Mouse (Mus musculus): ENCODE measurements around the gene Irgc1. TPM values are rescaled to one million over a fixed set of nuclear protein-coding genes. Genes with fewer than 3 reads are reported as not detected.

Gene Irgc1
- total RNA-seq, 1 experiment = not detected

DNA sequence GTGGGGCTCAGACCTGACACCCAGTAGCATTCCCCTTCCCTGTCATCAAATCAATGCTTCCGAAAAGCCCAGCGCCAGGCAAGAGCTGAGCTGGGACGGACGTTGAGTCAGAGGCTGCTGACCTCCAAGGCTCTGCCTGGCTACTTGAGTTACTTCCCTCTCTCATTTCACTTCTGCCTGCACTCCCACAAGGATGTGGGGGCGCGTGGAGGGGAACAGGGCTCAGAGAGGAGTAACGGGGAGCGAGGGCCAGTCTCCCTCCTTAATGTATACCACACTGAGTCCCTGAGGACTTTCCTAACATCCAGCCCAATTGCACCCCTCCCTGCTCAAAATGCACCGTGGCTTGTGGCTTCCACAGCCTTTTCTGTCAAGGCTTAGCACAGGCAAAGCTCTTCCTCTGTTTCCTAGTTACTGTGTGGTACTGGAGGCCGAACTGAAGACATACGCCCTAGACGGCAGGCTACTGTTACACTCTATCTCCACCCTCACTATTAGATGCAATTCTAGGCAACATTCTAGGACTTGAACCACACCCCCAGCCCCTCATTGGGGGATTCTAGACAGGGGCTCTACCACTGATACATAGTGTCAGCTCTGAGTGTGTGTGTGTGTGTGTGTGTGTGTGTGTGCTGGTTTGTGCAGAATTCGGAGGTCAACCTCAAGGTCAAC lies 62.4 kb downstream of the Irgc1 start:
- H3K36me3 ChIP-seq (ENCODE audit: control insufficient read depth, insufficient read depth, low read length, poor library complexity, severe bottlenecking) = no peaks in the 10 kb centered on the region
- in situ Hi-C loops (cut with MboI; ENCODE audit: low sequenced_read_pairs in 2 of 2, unreplicated experiment in 2 of 2) = no loop called here
- no peak for DNase-seq (ENCODE audit: low read depth, low spot score)
- no peak overlapping the region for H3K9ac ChIP-seq (ENCODE audit: insufficient read depth, low read depth, low read length, poor library complexity, severe bottlenecking)
- no peak overlapping the region for H3K27ac ChIP-seq (ENCODE audit: insufficient read depth, low read depth, low read length, poor library complexity, severe bottlenecking)
- no peaks in the 10 kb centered on the region for H3K9me3 ChIP-seq (ENCODE audit: control insufficient read depth, insufficient read depth, low read depth, low read length)
- no peak overlapping the region for H3K4me3 ChIP-seq (ENCODE audit: insufficient read depth in 1 of 2, low read depth in 1 of 2, low read length in 2 of 2, poor library complexity in 1 of 2, severe bottlenecking in 1 of 2)
- TF ChIP-seq ZNF384 (IDR thresholded peaks at IDR 0.05; ENCODE audit: low read depth, low read length) = no peak
- TF ChIP-seq HCFC1 (IDR thresholded peaks at IDR 0.05; ENCODE audit: borderline replicate concordance, insufficient read depth, low read length) = no peak
- TF ChIP-seq ZC3H11A (IDR thresholded peaks at IDR 0.05; ENCODE audit: borderline replicate concordance, low read depth, low read length) = no peak
- no peak for TF ChIP-seq MAFK (IDR thresholded peaks at IDR 0.05; ENCODE audit: insufficient read depth, low read depth, low read length)
- no peak for TF ChIP-seq CHD2 (IDR thresholded peaks at IDR 0.05; ENCODE audit: low read depth, low read length)
- H3K4me1 ChIP-seq (ENCODE audit: control insufficient read depth in 2 of 2, insufficient read depth in 2 of 2, low read length in 2 of 2, poor library complexity in 1 of 2) = peaks cover 0 to 4% of the 10 kb centered on the region in 2 experiments; a peak in 1 of 4 replicates

DNA sequence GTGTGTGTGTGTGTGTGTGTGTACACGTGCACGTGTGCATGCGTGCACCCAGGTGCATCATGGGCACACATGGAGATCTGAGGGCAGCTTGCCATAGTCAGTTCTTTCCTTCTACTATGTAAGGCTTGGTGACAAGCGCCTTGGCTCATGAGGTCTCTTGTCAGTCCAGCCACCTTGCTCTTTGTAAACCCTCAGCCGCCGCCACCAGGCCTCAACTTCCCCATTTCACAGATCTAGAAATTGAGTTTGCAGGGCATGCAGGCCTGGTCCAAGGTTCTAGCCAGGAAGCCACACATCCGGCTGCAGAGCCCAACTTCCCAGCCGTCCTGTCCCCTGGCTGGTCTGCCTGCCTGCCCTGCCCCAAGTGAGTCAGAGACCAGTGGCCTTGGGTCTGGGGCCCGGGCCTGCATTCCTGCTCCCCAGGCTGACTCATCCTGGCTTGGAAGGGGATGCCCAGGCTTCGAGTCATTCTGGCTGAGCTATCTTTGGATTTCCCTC lies 65.0 kb downstream of the Irgc1 start:
- H3K4me3 ChIP-seq (ENCODE audit: insufficient read depth in 1 of 2, low read depth in 1 of 2, low read length in 2 of 2, poor library complexity in 1 of 2, severe bottlenecking in 1 of 2) = no peak overlapping the region
- no peaks in the 10 kb centered on the region for H3K9me3 ChIP-seq (ENCODE audit: control insufficient read depth, insufficient read depth, low read depth, low read length)
- H3K27ac ChIP-seq (ENCODE audit: insufficient read depth, low read depth, low read length, poor library complexity, severe bottlenecking) = no peak overlapping the region
- H3K36me3 ChIP-seq (ENCODE audit: control insufficient read depth, insufficient read depth, low read length, poor library complexity, severe bottlenecking) = no peaks in the 10 kb centered on the region
- H3K4me1 ChIP-seq (ENCODE audit: control insufficient read depth in 2 of 2, insufficient read depth in 2 of 2, low read length in 2 of 2, poor library complexity in 1 of 2) = peaks cover 0 to 11% of the 10 kb centered on the region in 2 experiments; a peak in 1 of 4 replicates
- in situ Hi-C loops (cut with MboI; ENCODE audit: low sequenced_read_pairs in 2 of 2, unreplicated experiment in 2 of 2) = no loop called here
- TF ChIP-seq MAFK (IDR thresholded peaks at IDR 0.05; ENCODE audit: insufficient read depth, low read depth, low read length) (no peak), ZC3H11A (IDR thresholded peaks at IDR 0.05; ENCODE audit: borderline replicate concordance, low read depth, low read length) (no peak), CHD2 (IDR thresholded peaks at IDR 0.05; ENCODE audit: low read depth, low read length) (no peak), HCFC1 (IDR thresholded peaks at IDR 0.05; ENCODE audit: borderline replicate concordance, insufficient read depth, low read length) (no peak), ZNF384 (IDR thresholded peaks at IDR 0.05; ENCODE audit: low read depth, low read length) (no peak)
- H3K9ac ChIP-seq (ENCODE audit: insufficient read depth, low read depth, low read length, poor library complexity, severe bottlenecking) = no peak overlapping the region
- DNase-seq (ENCODE audit: low read depth, low spot score) = no peak

DNA sequence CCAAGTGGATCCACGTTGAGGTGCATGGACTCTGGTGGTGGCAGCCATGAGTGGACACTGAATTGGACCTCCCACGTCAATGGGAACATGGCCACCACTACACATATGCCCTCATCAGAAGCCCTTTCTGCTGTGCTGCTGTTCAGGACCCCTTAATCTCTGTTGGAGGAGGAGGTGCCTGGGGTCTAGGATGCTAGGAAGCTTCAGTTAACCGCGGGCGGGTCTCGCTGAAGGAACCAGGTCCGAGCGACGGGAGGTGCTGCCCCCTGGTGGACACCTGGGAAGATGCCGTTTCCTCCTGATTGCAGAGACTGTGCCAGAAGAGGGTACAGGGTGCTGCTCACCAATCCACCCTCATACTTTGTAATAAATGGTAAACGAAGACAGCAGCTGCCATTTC lies 67.3 kb downstream of the Irgc1 start:
- Histone ChIP-seq H3K27ac (ENCODE audit: insufficient read depth, low read depth, low read length, poor library complexity, severe bottlenecking) (no peak overlapping the region), H3K9me3 (ENCODE audit: control insufficient read depth, insufficient read depth, low read depth, low read length) (no peaks in the 10 kb centered on the region), H3K36me3 (ENCODE audit: control insufficient read depth, insufficient read depth, low read length, poor library complexity, severe bottlenecking) (no peaks in the 10 kb centered on the region), H3K4me1 (ENCODE audit: control insufficient read depth in 2 of 2, insufficient read depth in 2 of 2, low read length in 2 of 2, poor library complexity in 1 of 2) (peaks cover 0 to 9% of the 10 kb centered on the region in 2 experiments; a peak in 1 of 4 replicates), H3K4me3 (ENCODE audit: insufficient read depth in 1 of 2, low read depth in 1 of 2, low read length in 2 of 2, poor library complexity in 1 of 2, severe bottlenecking in 1 of 2) (no peak overlapping the region), H3K9ac (ENCODE audit: insufficient read depth, low read depth, low read length, poor library complexity, severe bottlenecking) (no peak overlapping the region)
- no peak for DNase-seq (ENCODE audit: low read depth, low spot score)
- TF ChIP-seq ZNF384 (IDR thresholded peaks at IDR 0.05; ENCODE audit: low read depth, low read length) = 0 out of 2 replicates have a peak, but pooled peaks have one; percentile 25
- 0 out of 2 replicates have a peak, but pooled peaks have one; percentile 29 for TF ChIP-seq ZC3H11A (IDR thresholded peaks at IDR 0.05; ENCODE audit: borderline replicate concordance, low read depth, low read length)
- TF ChIP-seq MAFK (IDR thresholded peaks at IDR 0.05; ENCODE audit: insufficient read depth, low read depth, low read length) = no peak
- TF ChIP-seq CHD2 (IDR thresholded peaks at IDR 0.05; ENCODE audit: low read depth, low read length) = no peak
- in situ Hi-C loops (cut with MboI; ENCODE audit: low sequenced_read_pairs in 2 of 2, unreplicated experiment in 2 of 2) = no loop called here

DNA sequence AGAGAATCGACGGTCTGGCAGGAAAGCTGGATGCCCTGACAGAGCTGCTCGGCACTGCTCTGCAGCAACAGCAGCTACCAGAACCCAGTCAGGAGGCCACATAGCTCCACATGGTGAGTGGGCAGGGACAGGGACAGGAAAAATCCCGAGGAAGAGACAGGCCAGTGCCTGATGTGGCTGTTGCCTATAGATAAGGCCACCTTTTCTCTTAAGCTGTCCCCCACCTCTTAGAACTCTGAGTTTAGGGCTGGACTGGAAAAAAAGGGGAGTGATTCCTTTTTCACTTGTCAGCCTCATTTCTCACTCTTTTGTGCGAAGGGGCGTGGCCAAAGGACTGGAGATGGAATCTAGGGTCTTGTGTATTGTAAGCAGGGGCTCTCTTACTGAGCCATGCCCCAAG lies 68.0 kb downstream of the Irgc1 start:
- Histone ChIP-seq H3K4me1 (ENCODE audit: control insufficient read depth in 2 of 2, insufficient read depth in 2 of 2, low read length in 2 of 2, poor library complexity in 1 of 2) (peaks cover 0 to 9% of the 10 kb centered on the region in 2 experiments; a peak in 1 of 4 replicates), H3K4me3 (ENCODE audit: insufficient read depth in 1 of 2, low read depth in 1 of 2, low read length in 2 of 2, poor library complexity in 1 of 2, severe bottlenecking in 1 of 2) (no peak overlapping the region), H3K9me3 (ENCODE audit: control insufficient read depth, insufficient read depth, low read depth, low read length) (no peaks in the 10 kb centered on the region), H3K9ac (ENCODE audit: insufficient read depth, low read depth, low read length, poor library complexity, severe bottlenecking) (no peak overlapping the region), H3K36me3 (ENCODE audit: control insufficient read depth, insufficient read depth, low read length, poor library complexity, severe bottlenecking) (no peaks in the 10 kb centered on the region), H3K27ac (ENCODE audit: insufficient read depth, low read depth, low read length, poor library complexity, severe bottlenecking) (no peak overlapping the region)
- DNase-seq (ENCODE audit: low read depth, low spot score) = no peak
- TF ChIP-seq CHD2 (IDR thresholded peaks at IDR 0.05; ENCODE audit: low read depth, low read length) (no peak), HCFC1 (IDR thresholded peaks at IDR 0.05; ENCODE audit: borderline replicate concordance, insufficient read depth, low read length) (no peak), ZC3H11A (IDR thresholded peaks at IDR 0.05; ENCODE audit: borderline replicate concordance, low read depth, low read length) (no peak), ZNF384 (IDR thresholded peaks at IDR 0.05; ENCODE audit: low read depth, low read length) (no peak), MAFK (IDR thresholded peaks at IDR 0.05; ENCODE audit: insufficient read depth, low read depth, low read length) (no peak)
- in situ Hi-C loops (cut with MboI; ENCODE audit: low sequenced_read_pairs in 2 of 2, unreplicated experiment in 2 of 2) = no loop called here

Measured in ES-E14 (cell line).